Mouse (Mus musculus) naive thymus-derived CD4-positive, alpha-beta T cell, adult 2 months (primary cell): ENCODE results near the gene Ski.

Source experiments
- DNase-seq: peaks from one replicate; pipeline ENCODE4 v3.0.0-alpha.2; 2011; ENCODE audit warnings: low read depth

The Ski gene

DNA sequence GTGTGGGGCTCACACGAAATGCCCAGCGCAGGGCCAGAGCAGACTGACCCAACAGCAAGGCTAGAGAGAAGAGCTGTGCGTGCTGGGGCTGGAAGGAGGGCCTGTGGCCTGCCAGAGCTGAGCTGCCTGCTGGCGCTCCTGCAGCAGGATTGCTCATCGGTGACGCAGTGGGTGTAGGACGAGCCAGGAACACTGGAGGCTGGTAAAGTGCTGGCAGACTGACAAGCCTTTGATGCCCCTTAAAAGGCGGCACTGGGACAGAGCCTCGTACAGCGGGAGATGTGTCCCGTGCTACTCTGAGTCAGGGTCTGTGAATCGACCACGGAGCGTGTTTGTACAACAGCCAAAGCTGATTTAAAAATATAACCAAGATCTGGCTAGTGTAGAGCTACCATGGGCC lies 92.4 kb downstream of the Ski start:
- peak; percentile 37 for DNase-seq

DNA sequence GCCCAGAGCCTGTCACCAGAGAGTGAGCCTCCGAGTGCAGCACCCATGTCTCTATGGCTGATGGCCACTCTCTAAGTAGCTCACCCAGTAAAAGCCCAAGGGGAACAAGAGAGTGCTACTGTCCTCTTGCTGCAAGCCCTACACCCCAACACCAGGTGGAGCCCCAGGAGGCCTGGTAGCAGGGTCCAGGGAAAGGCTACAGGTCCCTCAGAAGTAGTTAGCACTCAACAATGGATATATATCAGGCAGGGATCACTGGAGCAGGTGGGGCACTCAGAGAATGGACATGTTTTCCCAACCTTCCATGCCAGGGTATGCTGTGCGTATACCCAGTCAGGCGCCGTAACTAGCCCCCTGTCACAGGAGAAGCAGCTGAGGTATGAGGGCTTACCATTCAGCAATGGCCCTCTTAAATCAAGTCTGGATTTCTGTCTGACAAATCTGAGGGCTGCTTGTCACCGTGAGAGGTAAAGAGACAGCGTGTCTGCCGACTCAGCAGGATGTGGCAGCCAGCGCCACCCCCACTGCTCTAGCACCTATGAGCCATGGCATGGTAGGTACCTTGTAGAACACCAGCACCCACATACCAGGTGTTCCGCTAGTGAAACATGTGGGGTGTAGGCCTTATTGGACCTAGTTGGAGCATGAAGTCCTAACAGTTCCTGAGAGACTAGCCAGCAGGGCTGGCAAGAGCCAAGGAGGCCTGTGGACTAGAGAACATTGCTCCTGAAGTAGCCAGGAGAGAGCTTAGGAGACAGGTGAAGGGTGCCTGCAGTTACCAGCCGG lies 93.1 kb downstream of the Ski start:
- DNase-seq = peak; percentile 77

DNA sequence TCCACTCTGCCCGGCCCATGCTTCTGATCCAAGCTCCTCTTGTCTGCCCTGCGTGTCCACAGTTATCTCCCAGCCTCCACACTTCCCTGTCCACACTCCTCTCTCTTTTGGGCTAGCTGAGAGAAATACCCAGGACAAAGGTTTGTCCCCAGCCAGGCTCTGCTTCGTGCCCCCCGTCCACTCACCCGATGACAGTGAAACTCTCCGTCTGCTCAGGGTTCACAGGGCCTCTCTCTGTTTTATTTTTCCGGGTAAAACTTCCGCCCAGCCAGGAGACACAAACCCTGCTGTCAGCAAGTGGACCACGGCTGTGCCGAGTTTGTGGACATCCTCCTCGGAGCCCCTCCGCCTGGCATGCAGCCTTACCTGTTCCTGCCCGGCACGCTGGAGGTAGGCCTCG lies 94.0 kb downstream of the Ski start:
- no peak for DNase-seq

DNA sequence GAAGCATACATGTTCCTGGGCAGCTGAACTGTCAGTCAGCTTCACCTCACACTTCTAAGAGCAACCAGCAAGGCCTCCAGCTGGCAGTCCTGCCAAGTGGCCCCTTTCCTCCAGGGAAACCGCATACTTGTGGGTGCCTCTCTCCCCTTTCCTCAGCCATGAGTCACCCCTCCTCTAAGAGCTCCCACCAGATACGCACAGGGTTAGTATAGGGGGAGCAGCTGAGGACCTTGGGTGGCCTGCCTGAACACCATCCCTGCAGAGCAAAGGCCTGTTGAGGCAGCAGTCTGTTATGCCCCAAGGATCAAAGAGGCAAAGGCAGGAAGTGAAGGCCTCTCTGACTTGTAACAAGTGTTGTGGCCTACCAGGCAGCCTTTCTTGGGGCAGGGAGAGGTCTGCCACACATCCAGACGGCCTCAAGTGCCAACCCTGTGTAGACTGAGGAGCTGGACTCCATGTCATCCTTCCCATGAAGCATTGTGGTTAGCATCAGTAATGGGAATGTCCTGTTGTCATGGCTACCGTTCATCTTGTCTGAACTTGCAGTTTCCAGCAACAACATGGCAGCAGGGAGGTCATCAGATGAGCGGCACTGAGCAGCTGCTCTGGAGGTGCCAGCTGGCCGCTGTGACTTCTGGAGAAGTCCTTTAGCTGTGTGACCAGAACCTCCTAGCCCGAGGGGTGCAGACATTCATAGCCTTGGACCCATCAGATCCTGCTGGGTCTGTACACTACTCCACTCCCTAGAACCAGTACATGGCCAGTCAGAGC lies 95.6 kb downstream of the Ski start:
- DNase-seq = peak; percentile 79

DNA sequence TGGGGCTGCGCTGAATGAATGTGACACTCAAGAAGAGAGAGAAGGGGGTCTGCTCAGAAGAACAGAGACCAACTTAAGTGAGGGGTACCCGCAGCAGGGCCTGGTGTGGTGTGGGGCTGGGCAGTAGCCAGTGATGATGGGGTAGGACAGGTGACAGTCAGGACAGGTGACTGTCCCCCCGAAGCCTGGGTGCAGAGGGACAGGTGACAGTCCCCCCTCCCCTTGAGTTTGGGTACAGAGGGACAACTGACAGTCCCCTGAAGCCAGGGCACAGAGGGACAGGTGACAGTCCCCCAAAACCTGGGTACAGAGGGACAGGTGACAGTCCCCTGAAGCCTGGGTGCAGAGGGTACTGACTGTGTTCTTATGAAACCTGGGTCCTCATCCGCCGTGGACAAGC lies 96.2 kb downstream of the Ski start:
- DNase-seq = no peak

DNA sequence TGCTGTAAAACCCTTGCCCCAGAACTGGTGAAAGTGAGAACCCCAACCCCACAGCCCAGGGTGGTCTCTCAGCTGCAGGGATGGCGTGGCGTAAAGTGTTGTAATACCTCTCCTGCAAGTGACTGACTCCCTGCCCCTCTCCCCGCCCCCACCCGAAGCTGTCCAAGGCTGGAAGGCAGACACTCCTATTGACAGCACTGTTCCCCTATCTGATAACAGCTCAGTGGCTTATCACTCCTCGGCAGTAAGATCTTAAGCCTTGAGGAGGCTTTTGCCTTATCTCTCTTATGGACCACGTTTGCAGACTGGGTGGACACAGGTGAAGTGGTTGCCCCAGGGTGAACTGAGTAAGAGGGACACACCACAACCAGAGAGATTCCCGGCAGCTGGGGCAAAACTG lies 97.1 kb downstream of the Ski start:
- no peak for DNase-seq

DNA sequence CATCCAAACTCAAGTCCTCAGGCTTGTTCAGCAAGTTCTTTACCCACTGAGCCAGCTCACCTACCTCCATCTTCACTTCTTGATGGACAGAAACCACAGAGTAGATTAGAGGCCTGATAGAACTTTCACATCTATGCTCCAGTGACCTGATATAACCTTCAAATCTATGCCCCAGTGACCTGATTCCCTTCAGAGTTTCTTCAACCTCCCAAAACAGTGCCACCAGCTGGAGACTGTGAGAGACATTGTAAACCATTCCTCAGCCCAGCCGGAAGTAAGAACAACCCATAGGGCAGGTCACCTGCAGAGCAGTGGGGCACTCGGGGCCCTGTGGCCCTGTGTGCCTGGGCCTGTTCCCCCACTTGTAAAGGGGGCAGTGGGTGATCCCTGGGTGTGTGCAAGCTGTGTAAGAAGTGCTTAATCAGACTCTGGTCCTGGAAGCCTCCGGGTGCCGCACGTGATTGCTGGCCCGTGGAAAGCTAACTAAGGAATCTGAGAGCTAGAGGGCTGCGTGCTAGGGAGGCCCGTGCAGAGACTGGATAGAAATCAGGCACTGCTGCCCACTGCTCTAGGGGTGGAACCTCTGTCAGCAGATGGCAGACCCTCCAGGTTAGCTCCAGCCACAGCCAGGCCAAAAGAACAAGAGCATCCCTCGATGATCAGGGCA lies 98.4 kb downstream of the Ski start:
- no peak for DNase-seq

DNA sequence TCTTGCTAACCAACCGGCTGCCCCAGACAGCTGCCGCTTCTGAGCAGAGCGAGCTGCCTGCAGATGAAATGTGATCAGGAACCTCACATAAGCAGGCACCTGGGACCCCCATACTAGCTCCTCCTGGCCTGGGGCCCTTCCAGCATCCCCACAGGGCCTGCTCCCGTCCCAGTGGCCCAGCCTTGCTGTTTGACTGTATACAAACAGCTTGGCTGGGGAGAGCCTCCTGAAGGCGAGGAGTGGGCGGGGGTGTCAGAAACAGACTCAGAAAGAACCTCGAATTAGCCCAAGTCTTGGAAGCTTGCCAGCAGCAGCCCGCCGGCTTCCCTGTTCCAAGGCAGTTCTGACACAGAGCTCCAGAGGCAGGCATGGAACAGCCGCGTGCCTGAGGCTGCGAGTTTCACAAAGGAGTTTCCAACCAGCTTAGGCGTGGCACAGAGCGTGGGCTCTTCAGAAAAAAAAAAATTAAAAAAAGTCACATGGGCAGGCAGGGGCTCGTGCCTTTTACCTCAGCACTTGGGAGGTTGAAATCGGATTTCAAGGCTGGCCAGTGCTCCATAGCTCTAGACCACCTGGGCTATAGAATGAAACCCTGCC lies 99.8 kb downstream of the Ski start:
- no peak for DNase-seq

DNA sequence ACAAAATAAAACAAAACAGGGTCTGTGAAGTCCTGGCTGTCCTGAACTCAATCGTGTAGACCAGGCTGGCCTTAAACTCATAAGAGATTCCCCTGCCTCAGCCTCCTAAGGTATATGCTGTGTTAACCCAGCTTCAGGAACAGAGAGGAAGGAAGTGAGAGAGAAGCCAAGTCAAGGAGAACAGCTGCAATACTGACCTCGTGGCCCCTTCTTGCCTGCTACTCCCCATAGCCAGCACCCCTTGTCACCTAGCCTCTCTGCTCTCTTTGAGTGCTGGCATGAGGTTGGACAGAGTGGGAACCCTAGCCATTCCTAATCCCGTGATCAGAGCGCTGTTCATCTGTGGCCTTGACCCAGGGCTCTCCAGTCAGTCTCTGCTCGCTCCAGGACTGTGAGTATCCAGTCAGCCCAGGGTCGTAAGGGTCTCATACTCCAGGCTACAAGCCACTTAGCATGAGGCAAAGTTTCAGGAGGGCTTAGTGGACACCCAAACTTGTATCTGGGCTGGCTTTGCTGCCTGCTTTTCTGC lies 100.4 kb downstream of the Ski start:
- DNase-seq = no peak

DNA sequence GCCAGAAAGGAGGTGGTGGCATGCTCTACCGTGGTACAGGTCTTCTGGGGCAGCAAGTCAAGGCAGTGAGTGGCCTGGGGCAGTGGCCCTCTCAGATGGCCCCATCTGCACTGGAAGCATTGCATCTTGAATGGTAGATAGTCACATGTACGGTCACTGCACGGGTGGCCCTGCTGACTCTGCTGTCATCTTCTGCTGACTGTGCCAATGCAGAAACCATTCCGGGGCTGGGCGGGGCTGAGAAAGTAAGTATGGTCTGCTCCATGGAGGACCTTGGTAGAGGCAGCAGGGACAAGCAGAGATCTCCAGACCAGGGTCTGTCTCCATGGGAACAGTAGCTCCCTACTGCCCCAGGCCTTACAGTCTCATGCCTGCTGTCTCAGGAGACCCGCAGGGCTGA lies 101.2 kb downstream of the Ski start:
- DNase-seq = no peak

DNA sequence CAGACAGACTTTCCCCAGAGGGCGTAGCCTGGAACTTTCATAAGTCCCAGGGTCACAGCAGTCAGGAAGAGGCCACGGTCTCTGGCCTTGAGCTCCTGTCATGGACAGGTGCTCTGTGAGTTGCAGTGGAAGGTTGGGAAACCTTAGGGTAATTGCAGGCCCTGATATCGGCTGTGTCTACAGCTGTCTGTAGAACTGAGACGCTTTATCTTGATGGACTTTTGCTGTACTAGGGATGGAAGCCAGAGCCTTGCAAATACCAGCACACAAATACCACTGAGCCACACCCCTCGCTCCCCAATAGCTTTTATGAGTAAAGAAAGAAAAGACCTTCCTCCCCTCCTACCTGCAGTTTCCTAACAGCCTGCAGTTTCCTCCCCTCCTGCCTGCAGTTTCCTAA lies 101.8 kb downstream of the Ski start:
- DNase-seq = no peak

DNA sequence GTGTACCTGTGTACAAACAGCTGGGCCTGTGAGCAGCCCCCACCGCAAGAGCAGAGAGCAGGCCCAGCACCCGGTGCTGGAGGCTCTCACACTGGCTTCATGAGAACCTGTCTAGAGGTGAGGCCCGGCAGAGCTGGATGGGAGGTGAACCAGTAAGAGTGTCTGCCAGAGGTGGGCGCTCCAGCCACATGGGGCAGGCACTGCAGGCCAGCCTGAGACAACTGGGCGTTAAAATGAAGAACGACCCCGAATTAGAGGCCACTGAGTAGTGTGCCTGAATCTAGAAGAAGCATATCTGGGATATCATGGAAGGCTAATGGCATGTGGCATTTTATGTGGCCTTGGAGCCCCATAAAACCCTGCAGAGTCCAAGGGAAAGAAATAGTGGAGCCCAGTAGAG lies 102.4 kb downstream of the Ski start:
- DNase-seq = no peak

DNA sequence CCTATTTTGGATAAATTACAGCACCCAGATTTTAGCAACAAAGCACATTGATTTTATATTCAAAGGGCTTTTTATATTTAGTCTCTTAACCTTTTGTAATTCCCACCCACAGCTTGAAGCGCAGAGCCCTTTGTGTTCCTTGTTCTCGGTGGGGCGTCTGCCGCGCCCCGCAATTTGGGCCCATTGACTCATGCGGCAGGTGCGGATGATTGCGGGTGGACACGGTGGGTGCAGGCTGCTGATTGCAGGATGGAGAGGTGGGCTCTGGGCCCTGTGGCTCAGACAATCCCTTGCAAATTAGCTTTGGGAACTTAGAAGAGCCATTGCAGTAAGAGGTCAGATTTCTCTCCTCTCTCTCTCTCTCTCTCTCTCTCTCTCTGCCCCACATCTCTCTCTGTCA lies 104.1 kb downstream of the Ski start:
- no peak for DNase-seq

DNA sequence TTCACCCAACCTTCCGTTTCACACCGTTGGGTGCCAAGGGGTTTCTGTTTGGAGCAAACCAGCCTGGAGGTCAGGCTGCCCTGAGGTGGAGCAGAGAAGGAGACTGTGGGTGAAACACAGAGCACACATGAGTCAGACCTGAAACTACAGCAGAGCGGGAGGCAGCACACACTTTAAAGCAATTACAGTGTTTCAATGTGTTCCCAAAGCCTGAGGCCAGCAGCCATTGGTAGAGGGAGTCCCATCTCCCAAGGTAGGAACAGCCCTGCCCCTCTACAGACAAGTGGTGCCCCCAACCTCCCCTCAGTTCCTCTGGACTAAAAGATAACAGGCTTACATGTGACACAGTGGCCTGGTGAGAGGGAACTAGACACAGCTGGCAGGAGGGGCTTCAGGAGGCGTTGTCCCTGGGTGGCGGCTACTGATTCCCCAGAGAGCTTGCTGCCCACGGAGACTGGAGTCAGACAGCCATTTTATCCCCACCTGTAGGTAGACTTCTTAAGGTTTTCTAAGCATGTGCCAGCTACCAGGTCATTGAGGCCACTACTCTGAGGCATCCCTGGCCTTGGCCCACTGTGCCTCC lies 104.9 kb downstream of the Ski start:
- no peak for DNase-seq

DNA sequence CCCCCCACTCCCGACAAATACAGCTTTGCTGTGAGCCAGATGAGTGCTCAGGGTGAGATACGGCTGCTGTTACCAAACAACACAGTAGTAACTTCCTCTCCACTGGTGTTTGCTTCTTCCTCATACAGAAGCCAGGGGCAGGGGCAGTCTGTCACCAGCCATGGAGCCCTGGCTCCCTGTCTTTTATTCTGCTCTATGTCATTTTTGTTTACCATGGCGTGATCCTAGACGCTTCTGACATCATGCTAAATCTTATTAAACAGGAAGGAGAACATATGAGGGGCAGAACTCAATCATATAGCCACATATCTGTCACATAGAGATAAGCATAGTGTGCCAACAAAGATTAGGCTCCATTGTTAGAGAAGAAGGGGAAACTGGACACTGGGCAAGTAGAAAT lies 105.8 kb downstream of the Ski start:
- DNase-seq = no peak

DNA sequence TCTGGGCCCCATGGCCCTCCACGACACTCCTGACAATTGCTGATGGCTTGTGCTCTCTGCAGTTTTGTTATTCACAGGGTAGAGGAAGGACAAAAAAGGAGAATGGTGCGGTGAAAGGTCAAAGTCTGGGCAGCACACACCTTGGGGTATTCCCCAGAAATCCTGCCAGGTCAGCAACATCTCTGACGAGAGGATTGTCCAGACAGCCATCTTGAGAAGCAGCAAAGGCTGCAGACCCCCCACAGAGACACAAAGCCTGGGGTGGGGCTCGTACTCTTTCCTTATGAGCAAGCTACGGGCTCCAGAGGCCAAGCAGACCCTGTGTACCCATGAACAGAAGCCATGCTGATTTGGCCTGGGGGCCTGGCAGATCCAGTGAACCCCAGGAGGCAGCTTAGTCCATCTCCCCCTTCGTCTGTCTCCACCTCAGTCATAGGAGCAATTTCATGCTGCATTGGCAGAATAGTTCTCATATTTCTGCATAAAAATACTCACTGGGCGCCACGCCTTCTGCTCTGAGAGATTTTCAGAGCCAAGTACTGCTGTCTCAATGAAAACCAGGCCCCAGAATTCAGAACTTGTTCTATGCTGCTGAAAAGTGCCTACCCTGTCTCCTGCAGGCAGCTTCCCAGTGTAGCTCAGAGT lies 108.5 kb downstream of the Ski start:
- no peak for DNase-seq

DNA sequence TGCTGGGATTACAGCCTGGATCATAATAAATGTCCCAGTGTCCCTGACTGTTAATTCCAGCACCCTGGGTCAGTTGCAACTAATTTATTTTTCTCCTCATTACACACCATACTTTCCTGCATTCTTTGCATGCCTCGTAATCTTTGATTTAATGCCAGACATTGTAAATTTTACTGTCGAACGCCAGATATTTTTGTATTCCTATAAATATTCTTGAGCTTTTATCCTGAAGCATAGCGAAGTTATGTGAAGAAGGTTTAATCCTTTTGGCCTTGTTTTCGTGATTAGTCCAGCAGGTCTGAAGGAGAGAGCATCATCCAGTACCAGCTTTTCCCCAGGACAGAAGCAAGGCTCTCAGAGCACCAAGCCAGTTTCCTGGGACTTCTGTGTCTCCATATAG lies 112.9 kb downstream of the Ski start:
- no peak for DNase-seq

DNA sequence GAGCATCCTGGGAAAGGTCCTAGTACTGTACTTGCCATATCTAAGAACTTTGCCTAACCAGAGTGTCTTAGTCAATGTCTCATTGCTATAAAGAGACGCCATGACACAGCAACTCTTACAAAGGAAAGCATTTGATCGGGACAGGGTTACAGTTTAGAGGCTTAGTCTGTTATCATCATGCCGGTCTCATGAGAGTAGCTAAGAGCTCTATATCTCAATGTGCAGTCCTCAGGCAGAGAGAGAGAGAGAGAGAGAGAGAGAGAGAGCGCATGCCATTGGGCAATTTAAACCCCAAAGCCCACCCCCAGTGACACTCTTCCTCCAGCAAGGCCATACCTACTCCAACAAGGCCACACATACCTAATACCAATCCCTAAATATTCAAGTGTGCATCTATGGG lies 114.5 kb downstream of the Ski start:
- no peak for DNase-seq
